Mouse (Mus musculus) layer of hippocampus, adult 2 months (tissue): ENCODE measurements at regions not wholly inside any gene's neighbourhood (a gene's known extent, or its start where the extent isn't known, plus 50 kb on each side); places are given as distances from the start of the nearest gene placed in this dataset.

Source experiments
- DNase-seq, 2 experiments: peaks; one replicate each; pipeline ENCODE4 v3.0.0; 2022; ENCODE audit warnings: low spot score in 2 of 2
- H3K27ac ChIP-seq: fragments of 200-600 bp; 2 replicates; pipeline ENCODE4 v1.8.1; 2022
- H3K4me3 ChIP-seq: fragments of 200-600 bp; 2 replicates; pipeline ENCODE4 v1.8.1; 2022; ENCODE audit warnings: mild to moderate bottlenecking
- CTCF ChIP-seq: fragments of 200-600 bp; conservative IDR thresholded peaks from 2 replicates; pipeline ENCODE4 v1.8.1; 2022; ENCODE audit warnings: antibody characterized with exemption, mild to moderate bottlenecking, moderate library complexity

GRCm38 (mm10) chr4:97283099-97283498, 100.1 kb upstream of the Gm10192 start:
- DNase-seq = no peak

GRCm38 (mm10) chr4:97282643-97283042, 99.7 kb upstream of the Gm10192 start:
- no peak for TF ChIP-seq CTCF
- no peak overlapping the region for H3K27ac ChIP-seq
- DNase-seq = no peak

More at GRCm38 (mm10) chr4:97283099-97283498, 100.1 kb upstream of the Gm10192 start:
- H3K4me3 ChIP-seq = no peak overlapping the region
- H3K27ac ChIP-seq = no peak overlapping the region
- TF ChIP-seq CTCF = peak; percentile 23; the same call in 1 of the 2 replicates

GRCm38 (mm10) chr4:97281126-97281779, 98.3 kb upstream of the Gm10192 start:
- no peak for TF ChIP-seq CTCF
- no peak for DNase-seq
- Histone ChIP-seq H3K27ac (no peak overlapping the region), H3K4me3 (no peak overlapping the region)

More at GRCm38 (mm10) chr4:97282643-97283042, 99.7 kb upstream of the Gm10192 start:
- H3K4me3 ChIP-seq = no peak overlapping the region

- DNase-seq = no peak
- H3K4me3 ChIP-seq = no peak overlapping the region
- no peak for TF ChIP-seq CTCF
Measured at GRCm38 (mm10) chr4:97280712-97281111, 97.7 kb upstream of the Gm10192 start.

GRCm38 (mm10) chr4:97236945-97237344, 54.0 kb upstream of the Gm10192 start:
- Histone ChIP-seq H3K4me3 (no peak overlapping the region), H3K27ac (no peak overlapping the region)
- no peak for TF ChIP-seq CTCF
- DNase-seq = no peak

More at GRCm38 (mm10) chr4:97280712-97281111, 97.7 kb upstream of the Gm10192 start:
- H3K27ac ChIP-seq = no peak overlapping the region

- no peak overlapping the region for H3K4me3 ChIP-seq
- TF ChIP-seq CTCF = no peak
- no peak for DNase-seq
- no peak overlapping the region for H3K27ac ChIP-seq
Measured at GRCm38 (mm10) chr4:97236384-97236783, 53.4 kb upstream of the Gm10192 start.

GRCm38 (mm10) chr4:97235945-97236383, 53.0 kb upstream of the Gm10192 start:
- DNase-seq = peak; percentile 11 to 16
- Histone ChIP-seq H3K27ac (no peak overlapping the region), H3K4me3 (no peak overlapping the region)
- TF ChIP-seq CTCF = no peak
